Mouse (Mus musculus) lung, postnatal 0 days (tissue): Measurements from ENCODE around the gene Ehd4.

ENCODE experiments used
- CTCF ChIP-seq: IDR thresholded peaks from 2 replicates; pipeline ENCODE4 v1.5.1; 2016; ENCODE audit warnings: antibody characterized with exemption, mild to moderate bottlenecking
- EP300 ChIP-seq: IDR thresholded peaks from 2 replicates; pipeline ENCODE4 v1.6.1; 2016; ENCODE audit warnings: antibody characterized with exemption, mild to moderate bottlenecking, control low read depth

DNA sequence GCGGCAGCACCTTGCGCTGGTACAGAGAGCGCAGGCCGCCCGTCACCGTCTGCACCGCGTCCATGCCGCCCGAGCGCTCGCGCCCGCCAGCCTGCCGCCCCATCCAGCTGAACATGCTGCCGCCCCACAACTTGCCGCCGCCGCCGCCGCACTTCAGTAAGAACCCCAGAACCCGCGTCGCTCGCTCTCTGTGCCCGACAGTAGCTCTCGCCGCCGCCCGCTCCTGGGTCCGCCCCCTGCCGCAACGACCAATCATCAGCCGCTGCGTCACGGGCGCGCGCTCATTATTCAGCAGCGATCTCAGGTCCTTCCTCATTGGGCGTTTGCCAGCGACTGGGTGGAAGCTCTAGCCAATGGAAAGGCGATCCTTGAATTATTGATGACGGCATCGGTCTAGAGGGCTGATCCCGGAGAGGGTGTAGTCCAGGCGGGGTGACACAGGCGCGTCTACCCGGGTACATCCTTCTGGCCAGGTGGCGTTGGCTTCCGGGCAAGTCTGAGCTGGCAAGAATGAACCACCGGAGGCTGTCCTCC is at the start of gene Ehd4:
- TF ChIP-seq CTCF, result no peak
- TF ChIP-seq EP300, result no peak
